Mouse (Mus musculus) heart, embryonic 16.5 days (tissue): Measurements from ENCODE around the gene Hoxa7. TPM values are rescaled to one million over a fixed set of nuclear protein-coding genes. Genes with fewer than 3 reads are reported as not detected.
A peak's percentile ranks its signal among the peaks of the same experiment; 100 is the strongest.

Source experiments
- ATAC-seq: fragments of 200-750 bp; cut with Nextera tagmentation; replicated peaks from 2 replicates; pipeline ENCODE4 v1.8.0; 2017; ENCODE audit warnings: moderate number of reproducible peaks; ENCODE audit not compliant: insufficient read depth, low FRiP score; ENCODE audit errors: extremely low read depth
- H3K27ac ChIP-seq: fragments of 300-500 bp; sonication (generic); 2 replicates; pipeline ENCODE4 v1.5.1; 2014; ENCODE audit warnings: mild to moderate bottlenecking, low read length, control low read depth, moderate library complexity
- H3K27me3 ChIP-seq: fragments of 300-500 bp; sonication (generic); 2 replicates; pipeline ENCODE4 v1.6.1; 2014; ENCODE audit warnings: low read length, mixed read lengths; ENCODE audit not compliant: control insufficient read depth, insufficient read depth
- H3K36me3 ChIP-seq: fragments of 300-500 bp; sonication (generic); 2 replicates; pipeline ENCODE4 v1.6.1; 2014; ENCODE audit not compliant: control insufficient read depth, insufficient read depth
- H3K4me1 ChIP-seq: fragments of 300-500 bp; sonication (generic); 2 replicates; pipeline ENCODE4 v1.6.1; 2014; ENCODE audit warnings: low read length, mixed read lengths; ENCODE audit not compliant: control insufficient read depth, insufficient read depth
- H3K4me2 ChIP-seq: fragments of 300-500 bp; sonication (generic); 2 replicates; pipeline ENCODE4 v1.6.1; 2014; ENCODE audit warnings: low read depth, mild to moderate bottlenecking, control low read depth, low read length
- H3K4me3 ChIP-seq: fragments of 300-500 bp; sonication (generic); 2 replicates; pipeline ENCODE4 v1.5.1; 2014; ENCODE audit warnings: mild to moderate bottlenecking, control low read depth, low read length
- H3K9ac ChIP-seq: fragments of 300-500 bp; sonication (generic); 2 replicates; pipeline ENCODE4 v1.6.1; 2014; ENCODE audit warnings: low read length, control low read depth
- H3K9me3 ChIP-seq: fragments of 300-500 bp; sonication (generic); replicated peaks from 2 replicates; pipeline ENCODE4 v1.6.1; 2016; ENCODE audit warnings: low read length; ENCODE audit not compliant: control insufficient read depth
- WGBS: fragments of 180-500 bp; shearing (Covaris S2); extraction: QIAGEN DNeasy Blood & Tissue Kit; methylation state at CpG from one replicate; pipeline ENCODE4 v1.1.7; 2014; 5-methylcytosine and 5-hydroxymethylcytosine counted together
- polyA plus RNA-seq: library from polyadenylated mRNA; unstranded; fragments of >200 nt; fragmentation: Nextera tagmentation; extraction: Ambion mirVana; gene quantifications from 2 replicates; pipeline ENCODE4 v1.2.1, GENCODE M21; 2015

Gene Hoxa7
- polyA plus RNA-seq, 1 experiment from 2014 or later: 0.38 TPM

- no peaks in the 10 kb centered on the region for H3K36me3 ChIP-seq
- 17% methylated on average over 6 of the region's 6 CpGs for WGBS
- no peak overlapping the region for H3K4me2 ChIP-seq
- H3K4me3 ChIP-seq: no peak overlapping the region
- H3K27me3 ChIP-seq: peaks cover 87% of the 10 kb centered on the region
- no peaks in the 10 kb centered on the region for H3K9me3 ChIP-seq
- no peak overlapping the region for H3K27ac ChIP-seq
- no peak overlapping the region for H3K9ac ChIP-seq
- no peak for ATAC-seq
- H3K4me1 ChIP-seq: no peaks in the 10 kb centered on the region
These were observed 14.2 kb upstream of the Hoxa7 start for GRCm38 (mm10) chr6:52235866-52236265.

- 30% methylated on average over 9 of the region's 9 CpGs for WGBS
- Histone ChIP-seq H3K9ac (no peak overlapping the region), H3K27ac (no peak overlapping the region), H3K4me1 (no peaks in the 10 kb centered on the region), H3K27me3 (peaks cover 84% of the 10 kb centered on the region), H3K9me3 (no peaks in the 10 kb centered on the region), H3K36me3 (no peaks in the 10 kb centered on the region), H3K4me2 (no peak overlapping the region), H3K4me3 (no peak overlapping the region)
- no peak for ATAC-seq
These were observed 13.6 kb upstream of the Hoxa7 start for GRCm38 (mm10) chr6:52235267-52235666.

GRCm38 (mm10) chr6:52234428-52235140 is 12.9 kb upstream of the Hoxa7 start:
- Histone ChIP-seq H3K9me3 (no peaks in the 10 kb centered on the region), H3K27ac (no peak overlapping the region), H3K9ac (no peak overlapping the region), H3K4me1 (no peaks in the 10 kb centered on the region), H3K4me3 (no peak overlapping the region), H3K4me2 (no peak overlapping the region), H3K27me3 (peaks cover 84% of the 10 kb centered on the region), H3K36me3 (no peaks in the 10 kb centered on the region)
- ATAC-seq: no peak
- 2% methylated on average over 64 of the region's 68 CpGs for WGBS

- Histone ChIP-seq H3K4me2 (no peak overlapping the region), H3K9ac (no peak overlapping the region), H3K4me3 (peak overlapping the region; percentile 16), H3K36me3 (no peaks in the 10 kb centered on the region), H3K4me1 (no peaks in the 10 kb centered on the region), H3K27ac (no peak overlapping the region), H3K9me3 (no peaks in the 10 kb centered on the region), H3K27me3 (peaks cover 86% of the 10 kb centered on the region)
- WGBS: 2% methylated on average over 70 of the region's 70 CpGs
- no peak for ATAC-seq
These were observed 12.1 kb upstream of the Hoxa7 start for GRCm38 (mm10) chr6:52233546-52234427.

GRCm38 (mm10) chr6:52232984-52233545 is 11.4 kb upstream of the Hoxa7 start:
- H3K9me3 ChIP-seq: no peaks in the 10 kb centered on the region
- H3K27ac ChIP-seq: no peak overlapping the region
- no peaks in the 10 kb centered on the region for H3K4me1 ChIP-seq
- H3K36me3 ChIP-seq: no peaks in the 10 kb centered on the region
- H3K4me2 ChIP-seq: no peak overlapping the region
- H3K4me3 ChIP-seq: no peak overlapping the region
- no peak overlapping the region for H3K9ac ChIP-seq
- 2% methylated on average over 23 of the region's 23 CpGs for WGBS
- no peak for ATAC-seq
- H3K27me3 ChIP-seq: peaks cover 86% of the 10 kb centered on the region

GRCm38 (mm10) chr6:52232568-52232965 is 10.9 kb upstream of the Hoxa7 start:
- Histone ChIP-seq H3K27me3 (peaks cover 85% of the 10 kb centered on the region), H3K36me3 (no peaks in the 10 kb centered on the region), H3K4me2 (no peak overlapping the region), H3K4me1 (no peaks in the 10 kb centered on the region), H3K4me3 (no peak overlapping the region), H3K9ac (no peak overlapping the region), H3K27ac (no peak overlapping the region), H3K9me3 (no peaks in the 10 kb centered on the region)
- WGBS: 2% methylated on average over 18 of the region's 18 CpGs
- no peak for ATAC-seq

- WGBS: 4% methylated on average over 18 of the region's 18 CpGs
- Histone ChIP-seq H3K9ac (no peak overlapping the region), H3K4me1 (no peaks in the 10 kb centered on the region), H3K9me3 (no peaks in the 10 kb centered on the region), H3K4me2 (no peak overlapping the region), H3K4me3 (no peak overlapping the region), H3K27me3 (peaks cover 85% of the 10 kb centered on the region), H3K36me3 (no peaks in the 10 kb centered on the region), H3K27ac (no peak overlapping the region)
- no peak for ATAC-seq
These were observed 10.4 kb upstream of the Hoxa7 start for GRCm38 (mm10) chr6:52231885-52232567.

- WGBS: 2% methylated on average over 29 of the region's 36 CpGs
- H3K4me3 ChIP-seq: no peak within 1 kb of the TSS
- ATAC-seq: no peak
These were observed 9.0 kb upstream of the Hoxa7 start, which contains the start of gene Hoxa9 for GRCm38 (mm10) chr6:52230516-52231165. TSS of gene Hoxa9 (minus strand) at chr6:52231089.

More at GRCm38 (mm10) chr6:52230516-52231165, 9.0 kb upstream of the Hoxa7 start, which contains the start of gene Hoxa9:
- H3K36me3 ChIP-seq: no peaks in the 10 kb centered on the region
- H3K9me3 ChIP-seq: no peaks in the 10 kb centered on the region
- peaks cover 85% of the 10 kb centered on the region for H3K27me3 ChIP-seq
- no peaks in the 10 kb centered on the region for H3K4me1 ChIP-seq
- H3K9ac ChIP-seq: no peak within 1 kb of the TSS
- no peak within 1 kb of the TSS for H3K27ac ChIP-seq
- no peak within 1 kb of the TSS for H3K4me2 ChIP-seq
